Mouse (Mus musculus): Measurements from ENCODE around the gene Grwd1. TPM values are rescaled to one million over a fixed set of nuclear protein-coding genes. Genes with fewer than 3 reads are reported as not detected.

Grwd1 gene
- 17.5 and 26.8 TPM in 2 replicates for polyA plus RNA-seq (2015; fragmentation: Nextera tagmentation; extraction: Ambion mirVana)

GRCm38 (mm10) chr7:45830427-45831127 lies at the start of gene Grwd1:
Gene Grwd1, minus strand, starts transcription at chr7:45830944.

DNA sequence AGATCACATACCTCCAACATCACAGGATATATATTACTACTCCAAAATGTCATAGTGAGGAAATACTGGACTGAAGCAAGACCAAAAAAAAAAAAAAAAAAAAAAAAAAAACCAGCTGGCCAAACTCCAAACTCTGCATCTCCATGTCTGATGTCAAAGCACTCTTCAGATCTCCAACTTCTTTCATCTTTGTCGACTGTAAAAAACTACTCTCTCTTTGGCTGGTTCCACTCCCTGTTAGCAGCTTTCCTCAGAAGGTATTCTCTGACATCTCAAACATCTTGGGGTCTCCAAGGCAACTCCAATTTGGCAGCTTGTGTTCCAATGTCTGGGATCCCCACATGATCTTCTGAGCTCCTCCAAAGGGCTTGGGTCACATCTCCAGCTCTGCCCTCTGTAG lies 47.5 kb upstream of the Grwd1 start, which contains the start of gene Grin2d:
Gene Grin2d, minus strand, starts transcription at position 101 of the 400 bp plus-strand sequence.

GRCm38 (mm10) chr7:45872624-45873023 lies 41.9 kb upstream of the Grwd1 start, which contains the start of gene Kdelr1:
Gene Kdelr1, plus strand, starts transcription at chr7:45872772.

DNA sequence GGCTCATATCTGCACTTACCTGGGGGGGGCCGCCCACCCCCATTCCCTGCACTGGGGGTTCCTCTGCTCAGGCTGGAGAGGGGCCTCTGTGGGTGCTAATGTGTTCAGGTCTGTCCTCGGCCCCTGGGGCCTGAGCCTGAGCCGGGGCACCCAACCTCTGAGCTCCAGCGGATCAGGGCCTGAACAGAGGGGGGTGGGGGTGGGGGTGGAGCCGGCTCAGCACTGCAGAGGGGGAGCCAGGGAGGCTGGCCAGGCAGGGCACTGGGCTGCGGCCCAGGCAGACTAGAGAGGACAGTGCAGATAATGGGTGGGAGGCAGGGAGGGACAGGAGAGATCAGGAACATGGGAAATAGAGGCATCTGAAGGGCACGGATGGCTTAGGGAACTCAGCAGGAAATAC lies 6.1 kb downstream of the Grwd1 start, which contains the start of gene Kcnj14:
Gene Kcnj14, minus strand, starts transcription at position 185 of the 400 bp plus-strand sequence.

DNA sequence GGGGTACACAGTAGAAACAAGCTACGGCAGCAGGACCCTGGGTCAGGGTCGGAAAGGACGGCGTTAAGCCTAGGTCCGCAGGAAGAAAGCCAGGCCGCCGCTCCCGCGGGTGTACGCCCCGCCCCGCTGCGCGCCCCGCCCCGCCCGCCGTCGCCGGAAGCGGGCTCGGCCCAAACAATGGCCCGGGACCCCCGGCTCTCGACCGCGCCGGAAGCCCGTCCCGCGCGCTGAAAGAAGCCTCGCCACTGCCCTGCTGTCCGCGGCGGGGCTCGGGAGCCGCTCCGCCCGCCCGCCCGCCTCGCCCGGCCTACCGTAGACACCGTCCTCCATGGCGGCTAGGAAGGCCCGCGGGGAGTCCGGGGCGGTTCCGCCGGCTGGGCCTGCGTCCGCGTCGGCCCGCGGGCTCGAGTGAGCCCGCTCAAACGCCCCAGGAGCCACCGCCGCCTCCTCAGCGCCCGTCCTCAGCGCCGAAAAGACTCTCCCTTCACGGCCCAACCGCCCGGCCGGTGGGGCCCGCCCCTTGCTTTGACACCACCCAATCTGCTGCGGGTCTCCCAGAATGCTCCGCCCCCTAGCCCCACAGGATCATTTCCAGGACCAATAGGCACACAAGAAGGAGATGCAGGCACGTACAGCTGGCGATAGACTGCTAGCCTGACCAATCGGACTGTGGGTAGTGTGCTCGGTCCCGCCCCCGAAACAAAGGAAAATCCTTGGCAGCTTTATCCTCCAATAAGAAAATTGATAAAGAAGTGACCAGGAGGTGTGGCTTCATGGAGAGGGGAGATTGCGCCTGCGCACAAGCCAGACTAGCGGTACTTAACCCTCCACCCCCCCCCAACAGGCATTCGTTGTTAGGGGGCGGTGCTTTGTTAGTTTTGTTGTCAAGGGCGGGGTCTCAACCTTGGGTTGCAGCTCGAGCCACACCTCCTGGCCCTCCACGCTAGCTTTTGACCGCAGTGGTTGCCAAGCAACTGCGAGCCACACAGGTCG lies 16.7 kb downstream of the Grwd1 start, which contains the start of gene Cyth2:
Gene Cyth2, minus strand, starts transcription at position 795 of the 993 bp plus-strand sequence.

GRCm38 (mm10) chr7:45784524-45785372 lies 46.0 kb downstream of the Grwd1 start, which contains the start of gene Sult2b1:
Gene Sult2b1, minus strand, starts transcription at chr7:45784669.

GRCm38 (mm10) chr7:45783511-45784091 lies 47.1 kb downstream of the Grwd1 start, which contains the start of gene Lmtk3:
Gene Lmtk3, plus strand, starts transcription at chr7:45783738.

Other genes with a start within 250 kb of the Grwd1 start
- 0.57 and 1.8 TPM in 2 replicates for gene Fgf21, start 215.5 kb downstream of the Grwd1 start, polyA plus RNA-seq (2015; fragmentation: Nextera tagmentation; extraction: Ambion mirVana)
- gene Fut1, start 213.7 kb downstream of the Grwd1 start, polyA plus RNA-seq (2015; fragmentation: Nextera tagmentation; extraction: Ambion mirVana) = 0.17 TPM in 1 of 2 replicates, not detected in the other
- 0.21 and 0.27 TPM in 2 replicates for gene Izumo1, start 209.1 kb downstream of the Grwd1 start, polyA plus RNA-seq (2015; fragmentation: Nextera tagmentation; extraction: Ambion mirVana)
- gene Rasip1, start 203.5 kb downstream of the Grwd1 start, polyA plus RNA-seq (2015; fragmentation: Nextera tagmentation; extraction: Ambion mirVana) = 7.4 and 12.5 TPM in 2 replicates
- 5.8 and 7.0 TPM in 2 replicates for gene Mamstr, start 191.0 kb downstream of the Grwd1 start, polyA plus RNA-seq (2015; fragmentation: Nextera tagmentation; extraction: Ambion mirVana)
- 0.12 and 0.36 TPM in 2 replicates for gene Fut2, start 164.6 kb downstream of the Grwd1 start, polyA plus RNA-seq (2015; fragmentation: Nextera tagmentation; extraction: Ambion mirVana)
- gene Ntn5, start 146.9 kb downstream of the Grwd1 start, polyA plus RNA-seq (2015; fragmentation: Nextera tagmentation; extraction: Ambion mirVana) = 0.25 TPM in 1 of 2 replicates, not detected in the other
- 0.14 and 0.33 TPM in 2 replicates for gene Sec1, start 136.5 kb downstream of the Grwd1 start, polyA plus RNA-seq (2015; fragmentation: Nextera tagmentation; extraction: Ambion mirVana)
- gene Car11, start 131.1 kb downstream of the Grwd1 start, polyA plus RNA-seq (2015; fragmentation: Nextera tagmentation; extraction: Ambion mirVana) = 8.4 and 17.6 TPM in 2 replicates
- 40.4 and 69.7 TPM in 2 replicates for gene Dbp, start 125.9 kb downstream of the Grwd1 start, polyA plus RNA-seq (2015; fragmentation: Nextera tagmentation; extraction: Ambion mirVana)
- gene Rpl18, start 115.5 kb downstream of the Grwd1 start, polyA plus RNA-seq (2015; fragmentation: Nextera tagmentation; extraction: Ambion mirVana) = 795 and 838 TPM in 2 replicates
- gene Sphk2, start 112.9 kb downstream of the Grwd1 start, polyA plus RNA-seq (2015; fragmentation: Nextera tagmentation; extraction: Ambion mirVana) = 13.2 and 16.9 TPM in 2 replicates
- 0.14 and 0.47 TPM in 2 replicates for gene Fam83e, start 109.7 kb downstream of the Grwd1 start, polyA plus RNA-seq (2015; fragmentation: Nextera tagmentation; extraction: Ambion mirVana)
- not detected in 2 replicates for gene Spaca4, start 105.1 kb downstream of the Grwd1 start, polyA plus RNA-seq (2015; fragmentation: Nextera tagmentation; extraction: Ambion mirVana)
- gene Lmtk3, start 47.2 kb downstream of the Grwd1 start, polyA plus RNA-seq (2015; fragmentation: Nextera tagmentation; extraction: Ambion mirVana) = 1.4 and 2.0 TPM in 2 replicates
- 0.54 and 0.91 TPM in 2 replicates for gene Sult2b1, start 46.3 kb downstream of the Grwd1 start, polyA plus RNA-seq (2015; fragmentation: Nextera tagmentation; extraction: Ambion mirVana)
- gene Cyth2, start 16.4 kb downstream of the Grwd1 start, polyA plus RNA-seq (2015; fragmentation: Nextera tagmentation; extraction: Ambion mirVana) = 89.1 and 99.9 TPM in 2 replicates
- gene Kcnj14, start 6.2 kb downstream of the Grwd1 start, polyA plus RNA-seq (2015; fragmentation: Nextera tagmentation; extraction: Ambion mirVana) = 0.36 and 0.38 TPM in 2 replicates
- 60.1 and 83.7 TPM in 2 replicates for gene Kdelr1, start 41.8 kb upstream of the Grwd1 start, polyA plus RNA-seq (2015; fragmentation: Nextera tagmentation; extraction: Ambion mirVana)
- 0.55 and 0.84 TPM in 2 replicates for gene Grin2d, start 47.4 kb upstream of the Grwd1 start, polyA plus RNA-seq (2015; fragmentation: Nextera tagmentation; extraction: Ambion mirVana)
- gene Syngr4, start 65.8 kb upstream of the Grwd1 start, polyA plus RNA-seq (2015; fragmentation: Nextera tagmentation; extraction: Ambion mirVana) = 0.94 and 0.98 TPM in 2 replicates
- 5.0 and 10.1 TPM in 2 replicates for gene Tmem143, start 66.0 kb upstream of the Grwd1 start, polyA plus RNA-seq (2015; fragmentation: Nextera tagmentation; extraction: Ambion mirVana)
- 321 and 340 TPM in 2 replicates for gene Emp3, start 90.5 kb upstream of the Grwd1 start, polyA plus RNA-seq (2015; fragmentation: Nextera tagmentation; extraction: Ambion mirVana)
- 4.8 and 9.6 TPM in 2 replicates for gene Ccdc114, start 93.1 kb upstream of the Grwd1 start, polyA plus RNA-seq (2015; fragmentation: Nextera tagmentation; extraction: Ambion mirVana)
- gene Abcc6, start 199.4 kb upstream of the Grwd1 start, polyA plus RNA-seq (2015; fragmentation: Nextera tagmentation; extraction: Ambion mirVana) = 0.57 and 0.99 TPM in 2 replicates
- 12.2 and 19.7 TPM in 2 replicates for gene Nomo1, start 202.8 kb upstream of the Grwd1 start, polyA plus RNA-seq (2015; fragmentation: Nextera tagmentation; extraction: Ambion mirVana)

Data from adrenal gland, postnatal 0 days (tissue).